Mouse (Mus musculus) gastrocnemius, postnatal 36 days (tissue): Measurements from ENCODE around the gene BC034090. TPM values are rescaled to one million over a fixed set of nuclear protein-coding genes. Genes with fewer than 3 reads are reported as not detected.
"Not testable (repeated sequence)": the region's sequence is repeated elsewhere in the genome, so short reads cannot be mapped to it uniquely, and the experiment has no call there.

Source experiments
- DNase-seq, 2 experiments: peaks; one replicate each; pipeline ENCODE4 v3.0.0; 2022
- intact Hi-C: fragments of 180-260 bp; cut with DNase I; formaldehyde crosslinking; loops from one replicate; pipeline ENCODE4 v1.15.1; 2025
- total RNA-seq, 2 experiments: library from RNA; stranded (reverse); gene quantifications; 2 replicates each; pipeline ENCODE4 v1.2.3; 2021

Gene BC034090
- total RNA-seq, 2 experiments from 2014 or later = 0.94 to 1.7 TPM

DNA sequence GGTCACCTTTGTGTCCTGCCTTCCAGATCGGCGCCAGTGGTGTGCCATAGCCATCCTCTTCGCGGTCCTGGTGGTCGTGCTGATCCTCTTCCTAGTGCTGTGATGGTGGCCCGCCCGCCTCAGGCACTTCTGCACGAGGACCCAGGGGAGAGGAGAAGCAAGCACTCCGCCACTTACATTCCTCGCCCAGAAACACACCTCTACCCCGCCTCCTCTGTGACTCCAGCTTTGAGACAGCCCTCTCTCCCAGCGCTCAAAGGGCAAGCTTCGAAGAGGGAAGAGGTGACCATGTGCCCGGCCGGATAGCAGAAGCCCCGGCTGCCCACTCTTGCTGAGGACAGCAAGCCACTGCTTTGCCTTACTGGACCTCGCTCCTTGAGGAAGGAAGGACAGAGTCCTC, 42.3 kb downstream of the BC034090 start:
- intact Hi-C loops = loop anchor here (5.0 kb wide), 1 partner anchor 115 kb away; no protein-coding TSS in a partner anchor
- no peak for DNase-seq

DNA sequence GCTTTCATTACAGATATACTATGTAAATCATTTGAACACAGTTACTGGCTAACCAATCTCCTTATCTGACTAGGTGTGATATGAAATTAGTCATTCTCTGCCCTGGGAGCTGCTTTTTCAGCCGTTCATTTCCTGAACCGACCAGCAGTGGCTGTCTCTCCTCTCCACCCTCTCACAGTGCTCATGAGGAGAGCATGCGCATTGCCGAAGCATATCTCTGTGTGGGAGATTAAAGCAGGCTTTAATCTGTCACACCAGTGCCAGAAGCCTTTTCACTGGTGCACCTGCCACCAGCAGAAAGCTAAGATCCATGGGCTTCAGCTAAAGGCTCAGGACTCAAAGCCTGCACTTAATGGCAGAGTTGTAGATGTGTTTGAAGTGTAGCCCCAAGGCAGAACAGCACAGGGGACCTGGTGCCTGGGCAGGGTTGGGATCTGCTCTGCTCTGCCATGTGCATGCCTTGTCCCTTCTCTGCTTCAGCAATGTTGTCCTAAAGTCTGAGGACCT, 42.8 kb downstream of the BC034090 start:
- no peak for DNase-seq
- intact Hi-C loops = loop anchor here (5.0 kb wide), 1 partner anchor 114 kb away; no protein-coding TSS in a partner anchor

DNA sequence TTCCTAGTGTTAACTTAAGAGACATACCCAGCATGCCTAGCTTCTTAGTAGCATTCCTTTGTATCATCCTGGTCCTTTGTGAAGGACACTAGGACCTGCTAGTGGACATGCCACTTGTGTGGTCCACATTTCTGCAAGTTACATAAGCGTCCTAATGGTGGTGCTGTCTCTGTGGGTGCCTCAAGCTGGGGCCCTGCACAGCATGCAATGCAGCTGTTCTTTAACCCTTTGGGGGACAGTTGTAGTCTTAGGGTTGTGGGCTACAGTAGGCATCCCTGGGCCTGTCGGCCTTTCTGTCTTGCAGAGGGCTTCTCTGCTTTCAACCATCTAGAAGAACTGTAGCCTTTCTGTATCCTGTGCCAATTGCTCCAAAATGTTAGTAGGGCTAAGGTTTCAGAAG, 43.3 kb downstream of the BC034090 start:
- intact Hi-C loops = loop anchor here (5.0 kb wide), 1 partner anchor 114 kb away; no protein-coding TSS in a partner anchor
- no peak for DNase-seq

DNA sequence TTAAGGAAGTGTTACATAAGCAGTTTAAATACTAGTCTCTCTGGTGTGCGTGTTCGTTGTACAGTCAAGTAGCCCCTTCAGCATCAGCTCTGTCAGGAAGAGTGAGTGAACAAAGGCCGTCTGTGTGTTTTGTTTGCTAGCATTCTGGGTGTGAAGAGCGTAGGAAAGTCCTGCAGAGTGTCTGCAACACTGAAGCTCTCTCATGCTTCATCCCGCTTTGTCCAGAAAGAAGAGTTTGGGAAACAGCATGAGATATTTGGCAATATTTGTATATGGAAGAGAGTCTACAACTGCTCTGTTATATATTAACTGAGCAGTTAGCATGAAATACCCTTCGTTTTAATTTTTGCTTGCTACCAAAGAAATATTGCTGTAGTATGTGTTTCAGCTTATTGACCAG, 44.7 kb downstream of the BC034090 start:
- no peak for DNase-seq
- intact Hi-C loops = no loop called here

DNA sequence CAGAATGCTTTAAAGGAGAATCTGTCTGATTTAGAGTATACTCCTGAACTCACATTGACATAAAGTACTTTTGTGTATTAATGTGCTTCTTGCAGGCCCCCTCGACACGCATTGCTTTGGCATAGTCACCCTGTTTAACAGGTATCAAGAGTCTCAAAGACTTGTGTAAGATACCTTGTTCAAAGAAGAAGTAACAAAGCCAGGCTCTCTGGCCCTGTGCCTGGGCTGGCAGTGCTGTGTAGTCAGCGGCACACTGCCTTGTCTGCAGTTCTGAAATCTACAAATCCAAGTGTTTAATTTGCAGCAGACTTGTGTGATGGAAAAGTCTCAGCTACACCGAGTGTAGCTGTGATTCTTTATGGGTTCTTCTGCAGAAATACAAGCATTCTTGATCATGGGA, 47.6 kb downstream of the BC034090 start:
- intact Hi-C loops = no loop called here
- DNase-seq = no peak

DNA sequence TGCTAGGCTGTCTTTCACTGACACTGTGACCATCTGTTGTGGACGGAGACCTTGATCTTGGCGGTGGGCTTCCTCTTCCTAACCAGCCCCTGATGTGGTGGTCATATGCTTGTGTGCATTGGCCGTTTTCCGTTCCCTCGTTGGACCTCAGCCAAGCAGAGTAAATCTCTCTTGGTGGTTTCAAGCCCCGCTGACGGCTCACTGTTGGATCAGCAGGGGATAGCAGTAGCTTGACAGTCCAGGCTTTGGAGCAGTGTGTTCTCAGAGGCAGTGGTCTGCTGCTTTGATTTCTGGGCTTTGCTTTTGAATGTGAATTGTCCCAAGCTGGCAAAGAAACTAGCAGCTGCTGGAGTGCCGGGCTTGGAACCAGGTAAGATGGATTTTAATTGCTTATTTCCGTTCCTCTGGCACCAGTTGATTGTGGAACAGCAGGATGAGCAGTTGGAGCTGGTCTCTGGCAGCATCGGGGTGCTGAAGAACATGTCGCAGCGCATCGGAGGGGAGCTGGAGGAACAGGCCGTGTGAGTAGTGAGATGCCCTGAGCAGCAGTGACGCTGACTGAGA, 51.4 kb downstream of the BC034090 start:
- no peak for DNase-seq
- intact Hi-C loops = no loop called here

DNA sequence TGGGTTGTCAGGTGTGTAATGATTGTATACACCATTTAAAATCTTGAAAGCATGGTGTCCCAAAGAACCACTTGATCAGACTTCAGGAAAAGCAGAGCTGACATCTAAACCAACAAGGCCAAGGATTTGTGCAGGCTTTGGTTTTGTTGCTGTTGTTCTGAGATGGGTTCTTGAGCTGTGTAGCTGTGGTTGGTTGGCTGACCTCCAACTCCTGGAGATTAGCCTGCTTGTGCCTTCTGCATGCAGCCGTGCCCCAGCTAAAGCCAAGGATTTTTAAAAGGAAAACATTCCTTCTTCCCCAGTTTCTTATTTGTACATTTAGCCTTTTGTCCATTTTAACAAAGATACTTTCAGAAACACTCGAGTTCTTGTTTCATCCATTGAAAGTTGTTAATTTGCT, 52.6 kb downstream of the BC034090 start:
- intact Hi-C loops = no loop called here
- no peak for DNase-seq

DNA sequence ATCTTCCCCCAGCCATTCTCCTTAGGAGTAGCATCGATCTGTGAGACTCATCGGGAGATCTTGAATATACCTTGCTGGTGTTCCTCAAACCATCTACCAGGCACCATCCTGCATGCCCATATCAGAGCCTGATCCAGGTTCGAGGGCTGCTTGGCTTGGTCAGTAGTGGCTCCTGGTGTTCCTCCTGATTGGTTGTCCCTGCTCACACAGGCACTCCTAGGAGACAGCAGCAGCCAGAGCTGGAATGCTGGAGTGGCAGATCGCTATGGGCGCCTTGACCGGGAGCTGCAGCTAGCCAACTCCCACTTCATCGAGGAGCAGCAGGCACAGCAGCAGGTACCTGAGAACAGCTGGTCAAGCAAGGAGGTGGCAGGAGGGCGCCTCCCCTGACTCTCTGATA, 53.0 kb downstream of the BC034090 start:
- no peak for DNase-seq
- intact Hi-C loops = no loop called here

DNA sequence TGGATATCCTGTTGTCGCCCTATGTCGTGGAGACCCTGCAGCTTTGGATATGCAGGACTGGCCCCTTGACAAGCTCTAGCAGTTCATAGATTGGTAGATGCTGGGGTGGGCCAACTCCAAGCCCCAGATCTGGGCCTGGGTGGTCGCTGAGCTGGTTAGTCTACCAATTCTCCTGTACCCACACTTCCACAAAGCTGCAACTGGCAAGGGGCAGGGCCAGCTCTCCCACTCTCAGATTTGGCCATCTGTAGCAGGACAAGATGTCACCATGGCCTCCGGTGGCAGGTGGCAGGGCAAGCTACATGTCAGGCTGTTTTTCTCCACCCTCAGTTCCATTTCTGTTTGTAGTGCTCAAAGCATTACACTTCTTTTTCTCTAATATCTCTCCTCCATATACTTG, 55.6 kb downstream of the BC034090 start:
- intact Hi-C loops = no loop called here
- DNase-seq = no peak

DNA sequence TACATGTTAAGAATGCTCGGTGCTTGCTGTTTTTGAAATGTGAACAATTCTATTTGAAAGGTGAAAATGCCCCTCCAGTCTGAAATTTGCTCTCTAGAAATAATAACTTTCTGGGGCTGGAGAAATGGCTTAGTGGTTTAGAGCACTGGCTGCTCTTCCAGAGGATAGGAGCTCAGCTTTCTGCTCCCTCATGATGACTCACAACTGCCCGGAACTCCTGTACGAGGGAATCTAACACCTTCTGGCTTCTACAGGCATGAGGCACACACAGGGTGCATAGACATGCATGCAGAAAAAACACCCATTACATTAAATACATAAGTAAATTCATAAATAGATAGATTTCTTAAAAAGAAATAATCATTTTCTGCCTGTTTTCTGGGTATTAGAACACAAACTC, 60.1 kb downstream of the BC034090 start:
- intact Hi-C loops = no loop called here
- no peak for DNase-seq

DNA sequence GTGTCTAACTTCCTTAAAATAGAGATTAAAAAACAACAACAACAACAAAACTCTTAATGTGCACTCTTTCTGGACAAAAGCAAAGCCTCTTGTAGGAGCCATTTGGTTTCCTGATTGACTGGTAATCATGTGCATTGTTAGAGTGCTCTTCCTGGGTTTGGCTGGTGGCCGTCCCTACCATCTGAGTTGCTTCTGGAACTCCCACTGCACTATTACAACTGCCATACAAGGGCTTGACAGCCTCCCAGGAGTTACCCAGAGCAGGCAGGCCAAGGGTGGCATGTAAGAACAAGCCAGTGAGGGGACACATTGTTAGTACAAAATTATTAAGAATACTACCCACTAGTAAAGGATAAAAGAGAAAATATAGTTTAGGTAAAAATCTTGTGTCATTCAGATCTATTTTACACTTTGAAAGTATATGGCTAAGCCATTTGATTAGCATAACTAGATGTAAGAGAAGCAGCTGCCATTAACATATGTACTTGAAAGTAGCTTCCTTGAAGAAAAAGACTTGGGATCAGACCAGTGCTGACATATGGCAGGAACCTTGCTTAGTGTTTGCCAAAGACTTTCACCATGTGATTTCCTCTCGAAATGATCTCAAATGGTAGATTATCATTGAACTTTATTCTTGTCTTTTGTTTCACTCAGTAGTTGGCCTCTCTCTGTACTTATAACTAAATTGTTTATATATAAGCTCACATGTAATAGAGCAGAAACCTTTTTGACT, 65.9 kb downstream of the BC034090 start:
- intact Hi-C loops = no loop called here
- no peak for DNase-seq

DNA sequence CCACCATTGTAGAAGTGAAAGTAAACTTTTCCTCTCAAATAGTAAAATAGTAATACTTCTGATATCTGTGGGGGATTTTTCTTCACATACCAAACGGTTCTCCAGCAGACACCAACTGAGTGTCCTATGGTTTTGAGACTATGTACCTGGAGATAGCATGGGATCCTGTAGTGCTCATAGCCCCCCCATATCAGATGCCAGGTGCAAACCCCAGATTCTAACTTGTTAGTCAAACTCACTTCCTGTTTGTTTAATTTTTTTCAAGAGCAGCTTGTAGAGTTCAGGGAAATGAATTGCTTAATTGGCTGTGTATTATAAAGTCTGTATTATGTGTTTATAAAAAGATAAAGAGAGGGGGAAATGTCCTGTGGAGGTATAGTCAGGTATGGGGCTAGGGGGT, 69.8 kb downstream of the BC034090 start:
- DNase-seq = no peak
- intact Hi-C loops = no loop called here

DNA sequence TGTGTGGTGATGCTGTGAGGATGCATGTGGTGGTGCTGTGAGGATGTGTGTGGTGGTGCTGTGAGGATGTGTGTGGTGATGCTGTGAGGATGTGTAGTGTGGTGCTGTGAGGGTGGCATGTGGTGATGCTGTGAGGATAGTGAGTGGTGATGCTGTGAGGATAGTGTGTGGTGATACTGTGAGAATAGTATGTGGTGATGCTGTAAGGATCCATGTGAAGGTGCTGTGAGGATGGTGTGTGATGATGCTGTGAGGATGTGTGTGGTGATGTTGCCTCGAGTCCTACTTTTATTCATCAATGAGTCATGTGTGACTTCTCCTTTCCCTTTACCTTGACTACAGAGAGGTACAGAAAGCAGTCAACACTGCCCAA, 70.6 kb downstream of the BC034090 start:
- intact Hi-C loops, DNase-seq: not testable (repeated sequence)

DNA sequence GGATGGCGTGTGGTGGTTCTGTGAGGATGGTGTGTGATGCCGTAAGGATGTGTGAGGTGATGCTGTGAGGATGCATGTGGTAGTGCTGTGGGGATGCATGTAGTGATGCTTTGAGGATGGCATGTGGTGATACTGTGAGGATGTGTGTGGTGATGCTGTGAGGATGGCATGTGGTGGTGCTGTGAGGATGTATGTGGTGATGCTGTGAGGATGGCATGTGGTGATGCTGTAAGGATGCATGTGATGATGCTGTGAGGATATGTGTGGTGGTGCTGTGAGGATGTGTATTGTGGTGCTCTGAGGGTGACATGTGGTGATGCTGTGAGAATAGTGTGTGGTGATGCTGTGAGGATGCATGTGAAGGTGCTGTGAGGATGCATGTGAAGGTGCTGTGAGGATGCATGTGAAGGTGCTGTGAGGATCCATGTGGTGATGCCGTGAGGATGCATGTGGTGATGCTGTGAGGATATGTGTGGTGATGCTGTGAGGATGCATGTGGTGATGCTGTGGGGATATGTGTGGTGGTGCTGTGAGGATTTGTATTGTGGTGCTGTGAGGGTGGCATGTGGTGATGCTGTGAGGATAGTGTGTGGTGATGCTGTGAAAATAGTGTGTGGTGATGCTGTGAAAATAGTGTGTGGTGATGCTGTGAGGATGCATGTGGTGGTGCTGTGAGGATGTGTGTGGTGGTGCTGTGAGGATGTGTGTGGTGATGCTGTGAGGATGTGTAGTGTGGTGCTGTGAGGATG, 71.2 kb downstream of the BC034090 start:
- intact Hi-C loops = no loop called here
- no peak for DNase-seq

DNA sequence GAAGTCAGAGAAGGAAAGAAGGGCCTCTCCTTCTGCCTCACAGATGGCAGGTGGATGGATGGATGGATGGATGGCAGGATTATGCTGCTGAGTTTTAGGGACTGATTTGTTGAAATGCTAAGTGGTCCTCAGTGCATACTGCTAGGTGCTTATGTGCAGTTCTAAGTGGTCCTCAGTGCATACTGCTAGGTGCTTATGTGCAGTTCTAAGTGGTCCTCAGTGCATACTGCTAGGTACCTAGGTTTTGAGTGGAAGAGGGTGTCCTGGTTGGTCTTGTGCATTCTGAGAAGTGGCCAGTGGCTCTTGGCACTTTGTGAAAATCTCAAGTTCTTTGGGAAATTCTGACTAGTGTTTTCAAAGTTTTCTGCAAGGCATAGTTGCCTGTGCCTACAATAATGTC, 74.3 kb downstream of the BC034090 start:
- no peak for DNase-seq
- intact Hi-C loops = no loop called here

DNA sequence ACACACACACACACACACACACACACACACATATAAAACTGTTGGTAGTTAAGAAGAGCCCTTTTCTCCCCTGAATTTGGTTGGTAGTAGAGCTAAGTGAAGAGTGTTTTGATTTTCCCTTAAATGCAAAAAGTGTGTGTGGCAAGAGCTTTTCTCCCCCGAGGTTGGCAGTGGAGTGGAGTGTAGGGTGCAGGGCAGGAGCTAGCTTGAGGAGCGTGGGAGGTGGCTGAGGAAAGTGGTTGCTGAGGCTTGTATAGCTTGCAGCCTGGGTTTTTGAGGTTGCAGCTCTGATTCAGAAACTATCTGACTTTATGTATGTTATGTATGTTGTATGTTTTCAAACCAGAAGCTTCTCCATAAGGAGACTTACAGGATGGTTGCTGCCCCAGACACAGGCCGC, 76.8 kb downstream of the BC034090 start:
- DNase-seq = no peak
- intact Hi-C loops = no loop called here

Other genes starting within 250 kb of the BC034090 start
- gene Ier5, start 144.8 kb downstream of the BC034090 start, total RNA-seq = 1 to 10 TPM; 7.1 to 9.7 TPM
- gene Mr1, start 97.6 kb downstream of the BC034090 start, total RNA-seq = 10 to 100 TPM in 1 of 2 experiments, 1 to 10 TPM in 1; 8.1 to 11.5 TPM
- 10 to 100 TPM; 10.4 to 10.8 TPM for gene Stx6, start 85.7 kb downstream of the BC034090 start, total RNA-seq
- gene Xpr1, start 173.0 kb upstream of the BC034090 start, total RNA-seq = 10 to 100 TPM; 43.0 to 44.6 TPM